ENCODE assay signal across 19 mouse cellular contexts in genomic region chr17:24157526-24157925, GRCm38 (mm10). TPM values are rescaled to one million over a fixed set of nuclear protein-coding genes. Genes with fewer than 3 reads are reported as not detected.
DNase-seq lines count a peak whose midpoint lies in the region; ATAC-seq and TF ChIP-seq lines count a peak whose summit lies in the region.
"Had no signal": no experiment of that assay in that cellular context is flagged by ENCODE, and none has a peak within 500 bp of the region (broad histone marks: within the 10 kb centered on the region; RNA-seq: fewer than 3 reads in every experiment).

No protein-coding gene starts in this region.

- H3K9me3 ChIP-seq in lung, embryonic 15.5 days, result no peaks in the 10 kb centered on the region
- H3K9me3 ChIP-seq in MEL (replicated peaks; ENCODE audit: insufficient read depth, low read length), result no peaks in the 10 kb centered on the region
- no peaks in the 10 kb centered on the region for H3K9me3 ChIP-seq in stomach, postnatal 0 days (ENCODE audit: control insufficient read depth, low read length)
- H3K9me3 ChIP-seq: forebrain, embryonic 13.5 days; forebrain, embryonic 15.5 days had no signal

- TF ChIP-seq POLR2A in lung, adult 2 months (IDR thresholded peaks at IDR 0.05; ENCODE audit: borderline replicate concordance, extremely low read depth, low read depth, low read length), result no peak
- TF ChIP-seq POLR2A in MEL (IDR thresholded peaks at IDR 0.05; ENCODE audit: control insufficient read depth in 1 of 2, insufficient read depth in 1 of 2, low read depth in 1 of 2, low read length in 2 of 2, poor library complexity in 1 of 2), result no peak

- no peak for TF ChIP-seq EP300 in MEL (IDR thresholded peaks at IDR 0.05; ENCODE audit: low read depth in 1 of 2, low read length in 2 of 2)
- no peak for TF ChIP-seq EP300 in stomach, postnatal 0 days (optimal IDR thresholded peaks at IDR 0.05)

- no peaks in the 10 kb centered on the region for H3K27me3 ChIP-seq in lung, embryonic 15.5 days
- no peaks in the 10 kb centered on the region for H3K27me3 ChIP-seq in MEL (ENCODE audit: control insufficient read depth in 1 of 2, insufficient read depth in 2 of 2, low read length in 2 of 2)
- no peaks in the 10 kb centered on the region for H3K27me3 ChIP-seq in stomach, postnatal 0 days (ENCODE audit: control insufficient read depth, insufficient read depth, low read length)
- H3K27me3 ChIP-seq: forebrain, embryonic 13.5 days; forebrain, embryonic 15.5 days; Patski had no signal

- 0 out of 2 replicates have a peak, but pooled peaks have one; percentile 4 for ATAC-seq in lung, embryonic 15.5 days (ENCODE audit: borderline replicate concordance, extremely low read depth, low FRiP score, low TSS enrichment)
- no peak for ATAC-seq in stomach, postnatal 0 days (ENCODE audit: low FRiP score, low TSS enrichment)
- ATAC-seq: activated CD4-positive, CD25-positive, alpha-beta regulatory T cell, adult 4 months; forebrain, embryonic 13.5 days; forebrain, embryonic 15.5 days; forebrain, postnatal 0 days; Patski had no signal

- no peak for TF ChIP-seq CTCF in lung, adult 2 months (IDR thresholded peaks at IDR 0.05; ENCODE audit: insufficient read depth, low read length)
- TF ChIP-seq CTCF in MEL (IDR thresholded peaks at IDR 0.05 in 2 of 3, conservative IDR thresholded peaks at IDR 0.05 in 1 of 3; ENCODE audit: control insufficient read depth in 1 of 3, insufficient read depth in 1 of 3, low read depth in 2 of 3, low read length in 3 of 3, poor library complexity in 1 of 3, severe bottlenecking in 1 of 3), result no peak
- TF ChIP-seq CTCF in stomach, postnatal 0 days (IDR thresholded peaks at IDR 0.05; ENCODE audit: low read depth), result 0 out of 2 replicates have a peak, but pooled peaks have one; percentile 7

- no peak for TF ChIP-seq RAD21 in MEL (IDR thresholded peaks at IDR 0.05; ENCODE audit: low read depth, low read length)

- DNase-seq in heart, adult 11 months, result peak; percentile 88
- DNase-seq in heart, postnatal 36 days, result no peak
- no peak for DNase-seq in lung, adult 2 months
- DNase-seq in MEL (ENCODE audit: low read depth, low spot score), result no peak
- DNase-seq in stomach, postnatal 0 days (ENCODE audit: low spot score), result peak; percentile 12
- DNase-seq in layer of hippocampus, postnatal 10 days (ENCODE audit: low spot score in 2 of 2), result no peak
- DNase-seq: adrenal gland, adult 8-10 months; adrenal gland, postnatal 14 days; adrenal gland, postnatal 36 days; cerebellum, adult 11-12 months; cerebellum, adult 2 months; cerebellum, adult 9-10 months; cerebellum, postnatal 10 days; forebrain, postnatal 0 days had no signal

- no peaks in the 10 kb centered on the region for H3K79me2 ChIP-seq in MEL (ENCODE audit: control insufficient read depth, insufficient read depth, low read length, poor library complexity)

- no peaks in the 10 kb centered on the region for H3K36me3 ChIP-seq in lung, embryonic 15.5 days
- H3K36me3 ChIP-seq in MEL (ENCODE audit: control insufficient read depth in 1 of 2, insufficient read depth in 2 of 2, low read length in 2 of 2), result peaks cover 0 to 5% of the 10 kb centered on the region in 2 experiments; a peak in 2 of 4 replicates
- H3K36me3 ChIP-seq in stomach, postnatal 0 days (ENCODE audit: control insufficient read depth, insufficient read depth, low read length), result peaks cover 4% of the 10 kb centered on the region
- H3K36me3 ChIP-seq: forebrain, embryonic 15.5 days had no signal

- H3K4me1 ChIP-seq in lung, embryonic 15.5 days, result peaks cover 2% of the 10 kb centered on the region
- H3K4me1 ChIP-seq in lung, adult 2 months (ENCODE audit: control insufficient read depth, insufficient read depth, low read length), result peaks cover 4% of the 10 kb centered on the region
- peaks cover 0 to 13% of the 10 kb centered on the region in 2 experiments; a peak in 1 of 4 replicates for H3K4me1 ChIP-seq in MEL (ENCODE audit: control insufficient read depth in 1 of 2, insufficient read depth in 2 of 2, low read length in 2 of 2)
- H3K4me1 ChIP-seq in stomach, postnatal 0 days (replicated peaks; ENCODE audit: control insufficient read depth, insufficient read depth), result no peaks in the 10 kb centered on the region; the same call in 1 of the 2 replicates

- WGBS in lung, embryonic 15.5 days, result 91% methylated on average over 4 of the region's 4 CpGs
- WGBS in lung, adult 2 months, result 94% methylated on average over 4 of the region's 4 CpGs
- 95% methylated on average over 4 of the region's 4 CpGs for WGBS in stomach, postnatal 0 days

- no peak overlapping the region for H3K4me3 ChIP-seq in lung, embryonic 15.5 days
- no peak overlapping the region for H3K4me3 ChIP-seq in lung, adult 2 months (replicated peaks; ENCODE audit: extremely low read depth, low read depth, low read length)
- H3K4me3 ChIP-seq in MEL (ENCODE audit: control insufficient read depth in 1 of 2, insufficient read depth in 1 of 2, low read depth in 2 of 2, low read length in 2 of 2), result no peak overlapping the region
- no peak overlapping the region for H3K4me3 ChIP-seq in stomach, postnatal 0 days (ENCODE audit: low read depth, low read length)
- H3K4me3 ChIP-seq: forebrain, embryonic 13.5 days; forebrain, embryonic 15.5 days had no signal

- intact Hi-C loops in heart, postnatal 36 days (cut with DNase I), result no loop called here

- no peak overlapping the region for H3K9ac ChIP-seq in lung, embryonic 15.5 days
- no peak overlapping the region for H3K9ac ChIP-seq in MEL (ENCODE audit: control insufficient read depth, low read depth, low read length, poor library complexity, severe bottlenecking)
- H3K9ac ChIP-seq in stomach, postnatal 0 days (ENCODE audit: low read length), result no peak overlapping the region
- H3K9ac ChIP-seq: forebrain, embryonic 13.5 days; forebrain, embryonic 15.5 days; forebrain, postnatal 0 days had no signal

- H3K27ac ChIP-seq in lung, embryonic 15.5 days, result no peak overlapping the region
- H3K27ac ChIP-seq in MEL (ENCODE audit: control insufficient read depth, low read depth, low read length), result no peak overlapping the region
- no peak overlapping the region for H3K27ac ChIP-seq in stomach, postnatal 0 days (replicated peaks)
- H3K27ac ChIP-seq: forebrain, embryonic 13.5 days; forebrain, embryonic 15.5 days had no signal

- no peak overlapping the region for H3K4me2 ChIP-seq in lung, embryonic 15.5 days
- H3K4me2 ChIP-seq in stomach, postnatal 0 days (replicated peaks; ENCODE audit: low read depth), result no peak overlapping the region
- H3K4me2 ChIP-seq: forebrain, embryonic 13.5 days; forebrain, embryonic 15.5 days had no signal

TF ChIP-seq in MEL, 35 proteins besides CTCF, POLR2A, EP300 and RAD21:
- TF ChIP-seq POLR2AphosphoS5 (IDR thresholded peaks at IDR 0.05; ENCODE audit: borderline replicate concordance, low read depth, low read length) (peak; percentile 15; the same call in 1 of the 2 replicates), POLR2AphosphoS2 (IDR thresholded peaks at IDR 0.05; ENCODE audit: low read length) (no peak)

RNA-seq across cellular contexts. Expression of gene Amdhd2, which starts 6.0 kb away (rescaled TPM):
- 10 to 100 TPM; 10.8 to 15.0 TPM for total RNA-seq in heart, postnatal 36 days (2021)
- 33.2 and 34.5 TPM in 2 replicates for polyA plus RNA-seq in lung, embryonic 15.5 days (2015; fragmentation: Nextera tagmentation; extraction: Ambion mirVana)
- polyA plus RNA-seq in lung, adult 2 months (2012; rRNA removed), result 58.3 and 58.8 TPM in 2 replicates
- 11.4 and 15.9 TPM in 2 replicates for total RNA-seq in MEL (2012; rRNA removed)
- 10 to 100 TPM in 1 of 2 experiments, not detected in 1; 36.1 TPM for polyA plus RNA-seq in MEL (2012; ENCODE audit: insufficient read depth in 1 of 2, insufficient read length in 2 of 2, low read depth in 1 of 2, low replicate concordance in 2 of 2, missing spikeins in 1 of 2)
- polyA plus RNA-seq in stomach, postnatal 0 days (2015; fragmentation: Nextera tagmentation; extraction: Ambion mirVana), result 20.5 and 21.7 TPM in 2 replicates
- total RNA-seq in layer of hippocampus, postnatal 10 days (2021), result 10 to 100 TPM; 33.8 to 40.1 TPM

RNA-seq across cellular contexts. Expression of gene Pdpk1, which starts 6.8 kb away (rescaled TPM):
- 10 to 100 TPM; 41.0 to 45.2 TPM for total RNA-seq in heart, postnatal 36 days (2021)
- 30.3 and 34.5 TPM in 2 replicates for polyA plus RNA-seq in lung, embryonic 15.5 days (2015; fragmentation: Nextera tagmentation; extraction: Ambion mirVana)
- 16.4 and 19.8 TPM in 2 replicates for polyA plus RNA-seq in lung, adult 2 months (2012; rRNA removed)
- total RNA-seq in MEL (2012; rRNA removed), result 19.0 and 19.3 TPM in 2 replicates
- polyA plus RNA-seq in MEL (2012; ENCODE audit: insufficient read depth in 1 of 2, insufficient read length in 2 of 2, low read depth in 1 of 2, low replicate concordance in 2 of 2, missing spikeins in 1 of 2), result 10 to 100 TPM; 18.3 to 26.9 TPM
- polyA plus RNA-seq in stomach, postnatal 0 days (2015; fragmentation: Nextera tagmentation; extraction: Ambion mirVana), result 26.7 and 28.0 TPM in 2 replicates
- total RNA-seq in layer of hippocampus, postnatal 10 days (2021), result 10 to 100 TPM; 78.4 to 90.2 TPM

RNA-seq across cellular contexts. Expression of gene Atp6v0c, which starts 12.0 kb away (rescaled TPM):
- 100 to 1,000 TPM; 227 to 247 TPM for total RNA-seq in heart, postnatal 36 days (2021)
- polyA plus RNA-seq in lung, embryonic 15.5 days (2015; fragmentation: Nextera tagmentation; extraction: Ambion mirVana), result 447 and 455 TPM in 2 replicates
- 880 and 1,077 TPM in 2 replicates for polyA plus RNA-seq in lung, adult 2 months (2012; rRNA removed)
- 58.4 and 59.3 TPM in 2 replicates for total RNA-seq in MEL (2012; rRNA removed)
- polyA plus RNA-seq in MEL (2012; ENCODE audit: insufficient read depth in 1 of 2, insufficient read length in 2 of 2, low read depth in 1 of 2, low replicate concordance in 2 of 2, missing spikeins in 1 of 2), result 100 to 1,000 TPM; 125 to 515 TPM
- 608 and 627 TPM in 2 replicates for polyA plus RNA-seq in stomach, postnatal 0 days (2015; fragmentation: Nextera tagmentation; extraction: Ambion mirVana)
- total RNA-seq in layer of hippocampus, postnatal 10 days (2021), result 1,000 to 10,000 TPM; 1,281 to 1,362 TPM

RNA-seq across cellular contexts. Expression of gene Tbc1d24, which starts 47.8 kb away (rescaled TPM):
- 1 to 10 TPM; 8.4 to 9.4 TPM for total RNA-seq in heart, postnatal 36 days (2021)
- 4.7 and 5.4 TPM in 2 replicates for polyA plus RNA-seq in lung, embryonic 15.5 days (2015; fragmentation: Nextera tagmentation; extraction: Ambion mirVana)
- 13.9 and 30.2 TPM in 2 replicates for polyA plus RNA-seq in lung, adult 2 months (2012; rRNA removed)
- 21.8 and 24.3 TPM in 2 replicates for total RNA-seq in MEL (2012; rRNA removed)
- 10 to 100 TPM; 27.3 to 34.2 TPM for polyA plus RNA-seq in MEL (2012; ENCODE audit: insufficient read depth in 1 of 2, insufficient read length in 2 of 2, low read depth in 1 of 2, low replicate concordance in 2 of 2, missing spikeins in 1 of 2)
- 1.4 and 1.5 TPM in 2 replicates for polyA plus RNA-seq in stomach, postnatal 0 days (2015; fragmentation: Nextera tagmentation; extraction: Ambion mirVana)
- total RNA-seq in layer of hippocampus, postnatal 10 days (2021), result 10 to 100 TPM; 77.7 to 87.8 TPM

RNA-seq across cellular contexts. Expression of gene Ntn3, which starts 51.8 kb away (rescaled TPM):
- total RNA-seq in heart, postnatal 36 days (2021), result under 1 TPM; 0.58 to 0.68 TPM
- polyA plus RNA-seq in lung, embryonic 15.5 days (2015; fragmentation: Nextera tagmentation; extraction: Ambion mirVana), result 6.1 and 6.7 TPM in 2 replicates
- 8.2 and 10.4 TPM in 2 replicates for polyA plus RNA-seq in lung, adult 2 months (2012; rRNA removed)
- total RNA-seq in MEL (2012; rRNA removed), result 1.7 and 2.7 TPM in 2 replicates
- 1 to 10 TPM in 1 of 2 experiments, not detected in 1; 2.5 TPM for polyA plus RNA-seq in MEL (2012; ENCODE audit: insufficient read depth in 1 of 2, insufficient read length in 2 of 2, low read depth in 1 of 2, low replicate concordance in 2 of 2, missing spikeins in 1 of 2)
- 2.8 and 3.1 TPM in 2 replicates for polyA plus RNA-seq in stomach, postnatal 0 days (2015; fragmentation: Nextera tagmentation; extraction: Ambion mirVana)
- total RNA-seq in layer of hippocampus, postnatal 10 days (2021), result 10 to 100 TPM; 13.5 to 14.4 TPM
- polyA plus RNA-seq: activated CD4-positive, CD25-positive, alpha-beta regulatory T cell, adult 4 months had no signal

Comparison
In these comparisons a context has a peak if more than half of its experiments do, and no peak if none do; other contexts are left out.
1. DNase-seq: peak in heart, adult 11 months (single experiment) and stomach, postnatal 0 days (single experiment); none in heart, postnatal 36 days (0 of 2), lung, adult 2 months (single experiment), MEL (single experiment) and layer of hippocampus, postnatal 10 days (0 of 2).